24 mouse cellular contexts compared by ENCODE assay signal in the genomic region with DNA sequence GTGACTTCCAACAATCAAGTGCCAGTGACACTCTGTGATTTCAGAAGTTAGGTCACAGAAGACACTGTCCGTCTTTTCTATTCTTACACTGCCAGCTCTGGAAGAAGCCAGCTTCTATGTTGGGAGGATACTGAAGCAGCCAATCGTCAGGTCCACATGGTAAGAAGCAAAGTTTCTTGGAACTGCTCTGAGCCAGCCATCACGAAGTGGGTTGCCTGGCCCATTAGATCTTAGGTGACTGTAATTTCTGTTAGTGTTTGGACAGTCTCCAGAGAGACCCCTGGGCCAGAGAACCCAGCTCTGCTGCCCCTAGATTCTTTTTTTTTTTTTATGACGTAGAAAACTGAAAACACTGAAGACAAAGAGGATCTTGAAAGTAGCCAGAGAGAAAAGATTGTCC. TPM values are rescaled to one million over a fixed set of nuclear protein-coding genes. Genes with fewer than 3 reads are reported as not detected.
"Had no signal": no experiment of that assay in that cellular context is flagged by ENCODE, and none has a peak within 500 bp of the region (broad histone marks: within the 10 kb centered on the region; RNA-seq: fewer than 3 reads in every experiment).

No protein-coding gene starts in this region.

- H3K9me3 ChIP-seq: neural tube, embryonic 13.5 days; neural tube, embryonic 15.5 days; stomach, embryonic 15.5 days had no signal

- DNase-seq: retina, postnatal 1 day; right cerebral cortex, adult 18-20 months; right cerebral cortex, postnatal 14 days; right cerebral cortex, postnatal 25 days; right cerebral cortex, postnatal 4 days; spleen, adult 18-20 months; thymus, adult 18-20 months; thymus, adult 2 months; thymus, postnatal 14 days; thymus, postnatal 25 days; thymus, postnatal 36 days; thymus, postnatal 4 days had no signal

- H3K27me3 ChIP-seq: neural tube, embryonic 13.5 days; neural tube, embryonic 15.5 days; stomach, embryonic 15.5 days had no signal

- H3K27ac ChIP-seq: neural tube, embryonic 13.5 days; neural tube, embryonic 15.5 days; stomach, embryonic 15.5 days; stomach, postnatal 0 days had no signal

- H3K4me2 ChIP-seq: neural tube, embryonic 13.5 days; neural tube, embryonic 15.5 days; stomach, embryonic 15.5 days had no signal

- H3K36me3 ChIP-seq: neural tube, embryonic 13.5 days; neural tube, embryonic 15.5 days; stomach, embryonic 15.5 days had no signal

- H3K4me3 ChIP-seq: neural tube, embryonic 13.5 days; neural tube, embryonic 15.5 days; stomach, embryonic 15.5 days had no signal

- H3K9ac ChIP-seq: neural tube, embryonic 13.5 days; neural tube, embryonic 15.5 days; stomach, embryonic 15.5 days had no signal

RNA-seq across cellular contexts. Expression of a gene that starts 30.9 kb away (rescaled TPM):
- total RNA-seq: neutrophil, adult 5-6 weeks had no signal
- polyA plus RNA-seq: neural tube, embryonic 13.5 days; neural tube, embryonic 14.5 days; neural tube, embryonic 15.5 days; small intestine, adult 2 months; spleen, adult 2 months; stomach, embryonic 14.5 days; stomach, embryonic 15.5 days; stomach, embryonic 16.5 days; stomach, postnatal 0 days; thymus, adult 2 months; thymus, postnatal 0 days; urinary bladder, adult 2 months had no signal
